Mouse (Mus musculus) embryonic facial prominence, embryonic 15.5 days (tissue): ENCODE data around the gene Prkag2. TPM values are rescaled to one million over a fixed set of nuclear protein-coding genes. Genes with fewer than 3 reads are reported as not detected.

Source experiments
- ATAC-seq: fragments of 200-750 bp; cut with Nextera tagmentation; 2 replicates; pipeline ENCODE4 v1.8.0; 2017; ENCODE audit warnings: low read depth, moderate TSS enrichment; ENCODE audit not compliant: insufficient number of reproducible peaks, low FRiP score, low TSS enrichment
- H3K27ac ChIP-seq: fragments of 300-500 bp; sonication (generic); replicated peaks from 2 replicates; pipeline ENCODE4 v1.5.1; 2015; ENCODE audit warnings: mild to moderate bottlenecking, inconsistent platforms
- H3K27me3 ChIP-seq: fragments of 300-500 bp; sonication (generic); 2 replicates; pipeline ENCODE4 v1.6.1; 2015; ENCODE audit warnings: inconsistent platforms
- H3K36me3 ChIP-seq: fragments of 300-500 bp; sonication (generic); 2 replicates; pipeline ENCODE4 v1.6.1; 2015; ENCODE audit warnings: mild to moderate bottlenecking, inconsistent platforms
- H3K4me1 ChIP-seq: fragments of 300-500 bp; sonication (generic); 2 replicates; pipeline ENCODE4 v1.6.1; 2015; ENCODE audit warnings: inconsistent platforms
- H3K4me2 ChIP-seq: fragments of 300-500 bp; sonication (generic); replicated peaks from 2 replicates; pipeline ENCODE4 v1.6.1; 2015; ENCODE audit warnings: mild to moderate bottlenecking, inconsistent platforms
- H3K4me3 ChIP-seq: fragments of 300-500 bp; sonication (generic); replicated peaks from 2 replicates; pipeline ENCODE4 v1.5.1; 2015; ENCODE audit warnings: mild to moderate bottlenecking, inconsistent platforms
- H3K9ac ChIP-seq: fragments of 300-500 bp; sonication (generic); 2 replicates; pipeline ENCODE4 v1.6.1; 2015; ENCODE audit warnings: inconsistent platforms
- H3K9me3 ChIP-seq: fragments of 300-500 bp; sonication (generic); replicated peaks from 2 replicates; pipeline ENCODE4 v1.6.1; 2016; ENCODE audit warnings: inconsistent platforms
- WGBS: fragments of 180-500 bp; shearing (Covaris S2); methylation state at CpG from one replicate; pipeline ENCODE4 v1.1.7; 2015; 5-methylcytosine and 5-hydroxymethylcytosine counted together
- polyA plus RNA-seq: library from polyadenylated mRNA; unstranded; fragments of >200 nt; fragmentation: Nextera tagmentation; extraction: Ambion mirVana; gene quantifications from 2 replicates; pipeline ENCODE4 v1.2.1, GENCODE M21; 2015

The Prkag2 gene
- polyA plus RNA-seq, 1 experiment from 2014 or later, result 25.0 TPM

- Histone ChIP-seq H3K4me2 (no peak overlapping the region), H3K27me3 (no peaks in the 10 kb centered on the region), H3K36me3 (no peaks in the 10 kb centered on the region), H3K9ac (no peak overlapping the region), H3K4me3 (no peak overlapping the region), H3K9me3 (no peaks in the 10 kb centered on the region), H3K4me1 (peaks cover 15% of the 10 kb centered on the region), H3K27ac (no peak overlapping the region)
- WGBS, result 37% methylated on average over 4 of the region's 4 CpGs
- no peak for ATAC-seq
These were observed 121.0 kb downstream of the Prkag2 start for GRCm38 (mm10) chr5:24979312-24979967.

- Histone ChIP-seq H3K4me3 (no peak overlapping the region), H3K9ac (no peak overlapping the region), H3K36me3 (no peaks in the 10 kb centered on the region), H3K4me1 (peaks cover 17% of the 10 kb centered on the region), H3K27ac (no peak overlapping the region), H3K9me3 (no peaks in the 10 kb centered on the region), H3K27me3 (no peaks in the 10 kb centered on the region), H3K4me2 (no peak overlapping the region)
- ATAC-seq, result no peak
- 73% methylated on average over 3 of the region's 3 CpGs for WGBS
These were observed 123.5 kb downstream of the Prkag2 start for GRCm38 (mm10) chr5:24976907-24977306.

- no peak overlapping the region for H3K4me3 ChIP-seq
- H3K9me3 ChIP-seq, result no peaks in the 10 kb centered on the region
- H3K4me1 ChIP-seq, result peaks cover 17% of the 10 kb centered on the region
- H3K27me3 ChIP-seq, result no peaks in the 10 kb centered on the region
- H3K27ac ChIP-seq, result no peak overlapping the region
- H3K9ac ChIP-seq, result no peak overlapping the region
- H3K4me2 ChIP-seq, result no peak overlapping the region
- no peak for ATAC-seq
- 59% methylated on average over 12 of the region's 12 CpGs for WGBS
- no peaks in the 10 kb centered on the region for H3K36me3 ChIP-seq
These were observed 124.2 kb downstream of the Prkag2 start for GRCm38 (mm10) chr5:24976236-24976635.

- ATAC-seq, result no peak
- peaks cover 17% of the 10 kb centered on the region for H3K4me1 ChIP-seq
- WGBS, result 70% methylated on average over 7 of the region's 7 CpGs
- H3K27me3 ChIP-seq, result no peaks in the 10 kb centered on the region
- no peaks in the 10 kb centered on the region for H3K9me3 ChIP-seq
- H3K36me3 ChIP-seq, result no peaks in the 10 kb centered on the region
- no peak overlapping the region for H3K4me2 ChIP-seq
- no peak overlapping the region for H3K27ac ChIP-seq
- no peak overlapping the region for H3K9ac ChIP-seq
- no peak overlapping the region for H3K4me3 ChIP-seq
These were observed 125.3 kb downstream of the Prkag2 start for GRCm38 (mm10) chr5:24975100-24975499.

GRCm38 (mm10) chr5:24973672-24974225 lies 126.7 kb downstream of the Prkag2 start:
- no peak for ATAC-seq
- no peaks in the 10 kb centered on the region for H3K36me3 ChIP-seq
- H3K27ac ChIP-seq, result no peak overlapping the region
- no peak overlapping the region for H3K9ac ChIP-seq
- no peak overlapping the region for H3K4me3 ChIP-seq
- H3K27me3 ChIP-seq, result no peaks in the 10 kb centered on the region
- peaks cover 17% of the 10 kb centered on the region for H3K4me1 ChIP-seq
- WGBS, result 61% methylated on average over 9 of the region's 9 CpGs
- no peaks in the 10 kb centered on the region for H3K9me3 ChIP-seq
- no peak overlapping the region for H3K4me2 ChIP-seq

GRCm38 (mm10) chr5:24973228-24973627 lies 127.2 kb downstream of the Prkag2 start:
- Histone ChIP-seq H3K4me2 (no peak overlapping the region), H3K4me3 (no peak overlapping the region), H3K9ac (no peak overlapping the region), H3K27me3 (no peaks in the 10 kb centered on the region), H3K4me1 (peaks cover 17% of the 10 kb centered on the region), H3K36me3 (no peaks in the 10 kb centered on the region), H3K9me3 (no peaks in the 10 kb centered on the region), H3K27ac (no peak overlapping the region)
- 44% methylated on average over 13 of the region's 13 CpGs for WGBS
- ATAC-seq, result peak; percentile 56

GRCm38 (mm10) chr5:24970552-24971275 lies 129.7 kb downstream of the Prkag2 start:
- H3K27ac ChIP-seq, result no peak overlapping the region
- H3K9me3 ChIP-seq, result no peaks in the 10 kb centered on the region
- H3K4me3 ChIP-seq, result no peak overlapping the region
- H3K27me3 ChIP-seq, result no peaks in the 10 kb centered on the region
- WGBS, result 87% methylated on average over 8 of the region's 8 CpGs
- no peak for ATAC-seq
- H3K9ac ChIP-seq, result no peak overlapping the region
- H3K4me2 ChIP-seq, result no peak overlapping the region
- peaks cover 7% of the 10 kb centered on the region for H3K4me1 ChIP-seq
- H3K36me3 ChIP-seq, result no peaks in the 10 kb centered on the region

- WGBS, result 62% methylated on average over 11 of the region's 11 CpGs
- ATAC-seq, result no peak
- H3K4me3 ChIP-seq, result no peak overlapping the region
These were observed 131.1 kb downstream of the Prkag2 start for GRCm38 (mm10) chr5:24969241-24969880.

GRCm38 (mm10) chr5:24968792-24969191 lies 131.7 kb downstream of the Prkag2 start:
- no peaks in the 10 kb centered on the region for H3K36me3 ChIP-seq
- no peak overlapping the region for H3K4me2 ChIP-seq
- H3K9ac ChIP-seq, result no peak overlapping the region
- 32% methylated on average over 8 of the region's 8 CpGs for WGBS
- ATAC-seq, result no peak
- peaks cover 4% of the 10 kb centered on the region for H3K4me1 ChIP-seq
- H3K4me3 ChIP-seq, result no peak overlapping the region
- H3K27me3 ChIP-seq, result no peaks in the 10 kb centered on the region
- no peaks in the 10 kb centered on the region for H3K9me3 ChIP-seq
- H3K27ac ChIP-seq, result no peak overlapping the region

More at GRCm38 (mm10) chr5:24969241-24969880, 131.1 kb downstream of the Prkag2 start:
- no peaks in the 10 kb centered on the region for H3K9me3 ChIP-seq
- no peak overlapping the region for H3K4me2 ChIP-seq
- no peaks in the 10 kb centered on the region for H3K36me3 ChIP-seq
- no peaks in the 10 kb centered on the region for H3K27me3 ChIP-seq
- no peak overlapping the region for H3K9ac ChIP-seq
- H3K4me1 ChIP-seq, result peaks cover 7% of the 10 kb centered on the region
- H3K27ac ChIP-seq, result no peak overlapping the region

GRCm38 (mm10) chr5:24967898-24968535 lies 132.4 kb downstream of the Prkag2 start:
- no peak overlapping the region for H3K9ac ChIP-seq
- H3K36me3 ChIP-seq, result no peaks in the 10 kb centered on the region
- H3K9me3 ChIP-seq, result no peaks in the 10 kb centered on the region
- no peak overlapping the region for H3K27ac ChIP-seq
- WGBS, result 60% methylated on average over 7 of the region's 7 CpGs
- no peak for ATAC-seq
- no peak overlapping the region for H3K4me2 ChIP-seq
- no peaks in the 10 kb centered on the region; the same call in 1 of the 2 replicates for H3K4me1 ChIP-seq
- no peaks in the 10 kb centered on the region for H3K27me3 ChIP-seq
- no peak overlapping the region for H3K4me3 ChIP-seq

GRCm38 (mm10) chr5:24963776-24964175 lies 136.7 kb downstream of the Prkag2 start:
- ATAC-seq, result no peak
- Histone ChIP-seq H3K4me2 (no peak overlapping the region), H3K9ac (no peak overlapping the region), H3K36me3 (no peaks in the 10 kb centered on the region), H3K9me3 (no peaks in the 10 kb centered on the region), H3K4me3 (no peak overlapping the region), H3K27ac (no peak overlapping the region), H3K27me3 (no peaks in the 10 kb centered on the region), H3K4me1 (no peaks in the 10 kb centered on the region; the same call in 1 of the 2 replicates)
- 60% methylated on average over 4 of the region's 4 CpGs for WGBS
